Mouse (Mus musculus) cortical plate, adult 2 months (tissue): ENCODE data around the gene Ntm.

Source experiments
- CTCF ChIP-seq: fragments of 200-500 bp; IDR thresholded peaks from 2 replicates; pipeline ENCODE4 v1.5.1; 2011; ENCODE audit warnings: mild to moderate bottlenecking, control low read depth, low read length; ENCODE audit not compliant: insufficient read depth; ENCODE audit errors: extremely low read depth
- POLR2A ChIP-seq: fragments of 200-500 bp; IDR thresholded peaks from 2 replicates; pipeline ENCODE4 v1.6.1; 2011; ENCODE audit warnings: mild to moderate bottlenecking, low read length, control low read depth; ENCODE audit not compliant: insufficient read depth; ENCODE audit errors: extremely low read depth

DNA sequence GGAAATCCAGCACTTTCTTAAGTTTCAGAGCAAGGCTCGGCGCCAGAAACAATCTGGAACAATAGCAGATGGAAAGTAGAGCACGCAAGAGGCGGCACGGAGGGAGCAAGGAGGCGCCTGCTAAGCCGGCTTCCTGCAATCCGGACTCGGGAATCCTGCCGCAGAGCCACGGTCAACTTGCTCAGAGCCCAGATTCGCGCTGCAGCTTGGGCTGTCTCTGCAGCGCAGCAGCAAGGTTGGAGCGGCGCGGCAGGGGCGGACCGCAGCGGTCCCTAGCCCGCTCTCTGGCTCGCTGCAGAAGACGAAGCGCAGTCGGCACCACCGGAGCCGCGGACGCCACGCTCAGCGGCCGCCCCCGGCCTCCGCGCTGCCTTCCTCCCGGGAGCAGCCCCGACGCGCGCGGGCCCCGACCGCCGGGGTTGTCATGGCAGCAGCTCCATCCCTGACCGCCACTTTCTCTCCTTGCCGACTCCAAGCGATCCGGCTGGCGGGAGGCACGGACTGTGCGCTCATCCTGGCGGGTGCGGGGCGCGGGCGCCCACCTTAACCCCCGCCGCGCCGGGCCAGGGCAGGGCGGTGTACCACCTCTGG is 550.7 kb downstream of the Ntm start:
- TF ChIP-seq CTCF: no peak
- TF ChIP-seq POLR2A: no peak
